Mouse (Mus musculus) neural tube, embryonic 12.5 days (tissue): ENCODE results near the gene Mical2. TPM values are rescaled to one million over a fixed set of nuclear protein-coding genes. Genes with fewer than 3 reads are reported as not detected.

Source experiments
- ATAC-seq: fragments of 200-750 bp; cut with Nextera tagmentation; 2 replicates; pipeline ENCODE4 v1.8.0; 2017; ENCODE audit warnings: low read depth, mild to moderate bottlenecking, moderate TSS enrichment, moderate library complexity; ENCODE audit not compliant: low FRiP score
- H3K27ac ChIP-seq: fragments of 300-500 bp; sonication (generic); 2 replicates; pipeline ENCODE4 v1.5.1; 2016
- H3K27me3 ChIP-seq: fragments of 300-500 bp; sonication (generic); replicated peaks from 2 replicates; pipeline ENCODE4 v1.6.1; 2016; ENCODE audit warnings: mild to moderate bottlenecking
- H3K36me3 ChIP-seq: fragments of 300-500 bp; sonication (generic); 2 replicates; pipeline ENCODE4 v1.6.1; 2016; ENCODE audit warnings: mild to moderate bottlenecking
- H3K4me1 ChIP-seq: fragments of 300-500 bp; sonication (generic); 2 replicates; pipeline ENCODE4 v1.6.1; 2016
- H3K4me2 ChIP-seq: fragments of 300-500 bp; sonication (generic); replicated peaks from 2 replicates; pipeline ENCODE4 v1.6.1; 2016; ENCODE audit warnings: mild to moderate bottlenecking
- H3K4me3 ChIP-seq: fragments of 300-500 bp; sonication (generic); 2 replicates; pipeline ENCODE4 v1.5.1; 2016
- H3K9ac ChIP-seq: fragments of 300-500 bp; sonication (generic); 2 replicates; pipeline ENCODE4 v1.6.1; 2016; ENCODE audit warnings: mild to moderate bottlenecking
- H3K9me3 ChIP-seq: fragments of 300-500 bp; sonication (generic); 2 replicates; pipeline ENCODE4 v1.6.1; 2016; ENCODE audit warnings: mild to moderate bottlenecking
- WGBS: fragments of 180-500 bp; shearing (Covaris S2); methylation state at CpG from one replicate; pipeline ENCODE4 v1.1.7; 2016; 5-methylcytosine and 5-hydroxymethylcytosine counted together
- polyA plus RNA-seq: library from polyadenylated mRNA; unstranded; fragments of >200 nt; fragmentation: Nextera tagmentation; extraction: Ambion mirVana; gene quantifications from 2 replicates; pipeline ENCODE4 v1.2.1, GENCODE M21; 2016

The Mical2 gene
- polyA plus RNA-seq, 1 experiment from 2014 or later: 2.0 TPM

DNA sequence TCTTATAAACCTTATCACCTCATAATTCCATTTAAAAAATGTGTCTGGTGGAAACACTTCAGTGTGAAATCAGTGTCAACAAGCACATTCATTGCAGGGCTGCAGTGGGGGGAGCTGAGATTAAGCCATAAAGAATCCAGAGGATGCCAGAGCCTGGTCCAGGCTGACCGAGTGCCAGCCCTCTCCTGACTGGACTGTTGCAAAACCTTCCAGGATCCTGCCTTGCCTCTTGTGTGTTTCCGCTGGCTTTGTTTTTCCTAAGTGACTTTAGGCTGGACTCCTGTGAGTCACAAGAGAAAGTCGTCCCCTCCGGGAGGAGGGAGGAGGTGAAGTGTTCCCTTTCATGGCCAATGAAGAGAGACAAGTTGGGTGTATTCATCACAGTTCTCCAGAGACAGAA is 64.3 kb downstream of the Mical2 start:
- Histone ChIP-seq H3K4me1 (peaks cover 3% of the 10 kb centered on the region; the same call in 1 of the 2 replicates), H3K4me2 (no peak overlapping the region), H3K27me3 (no peaks in the 10 kb centered on the region; the same call in 1 of the 2 replicates), H3K9ac (no peak overlapping the region), H3K9me3 (no peaks in the 10 kb centered on the region), H3K4me3 (no peak overlapping the region), H3K36me3 (no peaks in the 10 kb centered on the region), H3K27ac (no peak overlapping the region)
- 60% methylated on average over 4 of the region's 4 CpGs for WGBS
- no peak for ATAC-seq

DNA sequence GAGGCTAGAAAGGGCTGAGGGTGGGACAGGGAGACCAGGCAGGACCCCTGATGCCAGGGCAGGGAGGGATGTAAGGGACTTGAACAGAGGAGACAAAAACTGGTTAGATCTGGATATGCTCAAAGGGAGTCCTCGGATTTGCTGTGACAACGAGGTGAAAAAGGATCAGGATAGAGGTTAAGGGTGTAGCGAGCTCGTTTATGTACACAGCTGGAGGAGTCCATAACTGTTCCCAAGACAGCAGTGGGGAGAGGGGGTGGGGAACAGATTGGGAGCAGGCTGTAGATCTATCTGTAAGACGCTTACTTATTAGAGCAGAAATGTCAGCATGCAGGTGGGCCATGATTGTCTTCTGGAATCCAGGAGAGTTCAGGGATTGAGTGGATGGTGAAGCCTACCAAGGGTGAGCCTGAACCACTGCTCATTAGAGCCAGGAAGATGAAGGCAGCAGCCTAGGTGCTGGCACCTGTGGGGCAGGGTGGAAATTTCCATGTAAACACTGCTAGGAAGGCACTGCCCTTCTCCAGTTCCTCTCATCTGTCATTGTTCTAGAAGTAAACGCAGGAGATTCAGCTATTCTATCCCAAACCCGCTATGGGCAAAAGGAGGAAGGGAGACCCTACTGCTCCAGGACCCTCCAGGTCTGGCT is 67.9 kb downstream of the Mical2 start:
- H3K9me3 ChIP-seq: no peaks in the 10 kb centered on the region
- no peak overlapping the region for H3K27ac ChIP-seq
- no peak for ATAC-seq
- no peak overlapping the region for H3K9ac ChIP-seq
- H3K27me3 ChIP-seq: no peaks in the 10 kb centered on the region; the same call in 1 of the 2 replicates
- no peak overlapping the region for H3K4me3 ChIP-seq
- WGBS: 72% methylated on average over 7 of the region's 7 CpGs
- H3K4me1 ChIP-seq: peaks cover 1% of the 10 kb centered on the region; the same call in 1 of the 2 replicates
- no peaks in the 10 kb centered on the region for H3K36me3 ChIP-seq
- H3K4me2 ChIP-seq: no peak overlapping the region

DNA sequence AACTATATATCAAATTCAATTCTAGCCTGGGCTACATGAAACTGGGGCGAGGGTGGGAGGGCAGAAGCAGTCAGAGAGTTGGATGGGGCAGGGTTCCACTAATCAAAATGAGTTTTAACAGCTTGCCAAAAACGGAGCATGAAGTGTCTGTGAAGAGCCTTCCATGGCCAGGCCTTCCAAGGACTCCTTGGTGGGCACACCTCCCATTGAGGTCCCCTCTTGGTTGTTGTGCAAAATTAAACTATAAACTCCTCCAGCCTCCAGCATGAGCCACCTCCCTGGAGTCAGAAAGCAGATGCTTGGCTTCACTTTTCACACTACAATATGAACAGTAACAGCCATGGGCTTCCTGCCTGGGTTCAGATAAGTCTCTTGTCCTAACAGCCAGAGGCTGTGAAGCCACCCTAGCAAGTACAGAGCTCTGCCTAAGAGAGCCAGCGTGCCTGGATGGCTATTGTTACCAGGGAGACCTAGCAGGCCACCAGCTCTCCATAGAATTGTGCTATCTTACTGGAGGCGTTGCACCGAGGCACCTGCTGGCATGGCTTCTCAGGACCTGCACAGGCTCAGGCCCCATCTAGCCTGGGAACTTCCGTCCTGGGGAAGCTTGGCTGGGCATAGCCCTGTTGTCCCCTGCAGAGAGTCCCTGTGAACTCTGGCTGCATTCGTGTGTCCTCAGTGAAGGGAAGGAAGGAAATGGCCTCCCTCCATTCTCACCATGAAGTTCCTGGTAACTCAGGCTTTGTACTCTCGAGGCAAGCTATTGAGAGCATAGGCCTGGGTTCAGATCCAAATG is 70.0 kb downstream of the Mical2 start:
- no peaks in the 10 kb centered on the region; the same call in 1 of the 2 replicates for H3K4me1 ChIP-seq
- no peak overlapping the region for H3K4me3 ChIP-seq
- no peak for ATAC-seq
- H3K27ac ChIP-seq: no peak overlapping the region
- 64% methylated on average over 8 of the region's 8 CpGs for WGBS
- no peak overlapping the region for H3K4me2 ChIP-seq
- no peaks in the 10 kb centered on the region for H3K9me3 ChIP-seq
- no peaks in the 10 kb centered on the region for H3K36me3 ChIP-seq
- H3K27me3 ChIP-seq: no peaks in the 10 kb centered on the region; the same call in 1 of the 2 replicates
- H3K9ac ChIP-seq: no peak overlapping the region

DNA sequence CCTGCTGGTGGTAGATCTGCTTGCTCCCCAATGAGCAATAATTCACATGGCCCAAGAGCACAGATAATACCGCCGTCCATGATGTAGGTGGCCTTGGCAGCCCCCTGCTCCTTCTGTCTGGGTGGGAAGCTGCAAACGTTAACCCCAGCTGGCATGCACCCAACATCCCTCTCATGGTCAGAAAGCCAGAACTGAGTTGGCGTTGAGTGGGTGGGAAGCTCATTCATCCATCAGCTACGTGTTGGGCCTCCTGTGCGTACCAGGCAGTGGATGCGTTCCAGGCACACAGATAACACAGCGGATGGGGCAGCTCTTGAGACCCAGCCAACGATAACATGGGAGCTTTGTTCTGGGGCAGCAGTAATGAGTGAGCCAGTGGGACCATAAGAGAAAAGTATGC is 72.4 kb downstream of the Mical2 start:
- no peak overlapping the region for H3K9ac ChIP-seq
- ATAC-seq: no peak
- WGBS: 79% methylated on average over 9 of the region's 9 CpGs

DNA sequence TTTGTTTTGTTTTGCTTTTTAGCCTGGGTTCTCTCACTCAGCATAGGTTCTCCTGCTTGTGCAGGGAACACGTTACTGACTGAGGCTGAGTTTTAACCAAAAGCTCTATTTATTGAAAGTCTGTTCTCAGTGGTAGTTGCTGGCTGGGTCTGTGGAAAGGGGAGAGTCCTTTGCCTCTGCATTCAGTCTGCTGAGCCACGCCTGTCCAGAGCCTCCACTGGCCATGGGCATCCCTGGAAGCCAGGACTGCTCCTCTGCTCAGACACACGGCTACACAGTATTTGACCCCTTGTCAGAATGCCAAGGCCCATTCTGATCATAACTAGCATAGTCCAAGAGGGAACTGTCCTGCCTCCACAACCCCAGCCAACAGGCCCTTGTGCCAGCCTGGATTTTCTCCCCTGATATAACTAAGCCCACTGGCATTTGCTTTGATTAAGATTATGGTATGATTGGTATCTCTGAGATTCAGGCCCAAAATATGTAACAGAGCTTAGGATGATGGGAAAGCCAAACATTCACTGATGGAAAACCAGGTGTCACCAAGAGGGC is 73.3 kb downstream of the Mical2 start:
- H3K27ac ChIP-seq: no peak overlapping the region
- H3K4me2 ChIP-seq: no peak overlapping the region
- no peak overlapping the region for H3K4me3 ChIP-seq
- no peaks in the 10 kb centered on the region; the same call in 1 of the 2 replicates for H3K27me3 ChIP-seq
- H3K4me1 ChIP-seq: no peaks in the 10 kb centered on the region
- WGBS: 83% methylated on average over 3 of the region's 3 CpGs
- no peak overlapping the region for H3K9ac ChIP-seq
- no peaks in the 10 kb centered on the region for H3K36me3 ChIP-seq
- ATAC-seq: no peak
- no peaks in the 10 kb centered on the region for H3K9me3 ChIP-seq

More for the DNA sequence above, 72.4 kb downstream of the Mical2 start:
- Histone ChIP-seq H3K4me3 (no peak overlapping the region), H3K9me3 (no peaks in the 10 kb centered on the region), H3K4me1 (no peaks in the 10 kb centered on the region; the same call in 1 of the 2 replicates), H3K36me3 (no peaks in the 10 kb centered on the region), H3K27ac (no peak overlapping the region), H3K4me2 (no peak overlapping the region), H3K27me3 (no peaks in the 10 kb centered on the region; the same call in 1 of the 2 replicates)

DNA sequence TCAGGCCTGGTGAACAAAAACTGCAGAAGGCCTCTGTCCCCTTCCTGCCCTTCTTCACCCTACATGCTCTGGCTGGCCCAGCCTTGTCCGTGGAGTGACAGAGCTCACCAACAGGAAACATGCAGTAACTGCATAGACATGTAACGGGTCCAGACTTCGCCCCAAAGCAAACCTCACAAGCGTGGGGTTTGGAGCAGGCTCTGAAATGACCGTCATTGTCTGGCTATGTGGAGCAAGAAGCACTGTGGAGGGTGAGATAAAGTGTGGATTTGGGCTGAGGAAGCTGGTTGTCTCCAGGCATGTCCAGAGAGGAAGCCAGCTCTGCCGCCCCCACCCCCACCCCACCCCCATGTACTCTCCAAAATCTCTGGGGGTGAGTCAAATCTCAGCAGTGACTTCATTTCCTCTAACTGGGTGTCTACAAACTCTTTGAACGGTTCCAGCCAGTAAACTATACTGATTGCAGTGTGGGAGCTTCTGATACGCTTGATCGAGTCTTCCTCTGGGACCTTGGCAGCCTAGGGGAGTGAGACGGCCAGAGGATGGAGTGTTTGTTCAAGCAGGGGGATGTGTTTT is 74.0 kb downstream of the Mical2 start:
- Histone ChIP-seq H3K4me1 (no peaks in the 10 kb centered on the region), H3K9me3 (no peaks in the 10 kb centered on the region), H3K27me3 (no peaks in the 10 kb centered on the region), H3K36me3 (no peaks in the 10 kb centered on the region), H3K27ac (no peak overlapping the region), H3K4me2 (no peak overlapping the region), H3K9ac (no peak overlapping the region), H3K4me3 (no peak overlapping the region)
- 71% methylated on average over 10 of the region's 10 CpGs for WGBS
- no peak for ATAC-seq

DNA sequence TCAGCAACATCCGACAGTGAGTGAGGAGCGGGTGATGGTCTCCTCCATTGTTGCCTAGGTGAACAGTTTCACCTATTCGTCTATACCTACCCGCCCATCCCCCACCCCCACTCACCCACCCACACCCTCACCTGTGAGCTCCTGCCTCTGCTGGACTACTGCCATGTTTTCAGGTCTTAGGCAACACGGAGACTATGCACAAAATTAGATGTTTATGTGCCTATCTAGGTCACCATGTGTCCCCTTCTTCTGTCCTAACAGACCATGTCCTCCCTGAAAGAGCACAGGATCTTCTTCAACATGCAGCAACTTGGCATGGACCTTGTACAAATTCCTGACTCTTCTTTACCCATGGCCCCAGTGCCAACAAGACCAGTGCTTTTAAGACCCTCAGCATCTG is 74.5 kb downstream of the Mical2 start:
- H3K27me3 ChIP-seq: no peaks in the 10 kb centered on the region
- ATAC-seq: no peak
- no peaks in the 10 kb centered on the region for H3K4me1 ChIP-seq
- H3K4me2 ChIP-seq: no peak overlapping the region
- H3K9me3 ChIP-seq: no peaks in the 10 kb centered on the region
- H3K27ac ChIP-seq: no peak overlapping the region
- H3K36me3 ChIP-seq: no peaks in the 10 kb centered on the region
- 86% methylated on average over 5 of the region's 5 CpGs for WGBS
- H3K9ac ChIP-seq: no peak overlapping the region
- no peak overlapping the region for H3K4me3 ChIP-seq

DNA sequence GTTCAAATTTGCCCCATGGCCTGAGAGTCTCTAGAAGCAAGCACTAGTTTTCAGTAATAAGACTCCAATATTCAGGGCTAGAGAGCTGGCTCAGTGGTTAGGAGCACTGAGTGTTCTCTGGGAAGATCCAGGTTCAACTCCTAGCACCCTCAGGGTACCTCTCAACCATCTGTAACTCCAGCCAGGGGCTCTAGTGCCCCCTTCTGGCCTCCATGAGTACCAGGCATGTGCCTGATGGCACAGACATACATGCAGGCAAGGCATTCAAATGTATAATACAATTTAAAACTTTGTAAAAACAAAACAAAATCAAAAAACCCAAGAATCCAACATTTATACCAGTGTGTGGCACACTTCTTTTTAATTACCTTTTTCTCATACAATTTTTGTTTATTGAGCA is 75.4 kb downstream of the Mical2 start:
- no peak overlapping the region for H3K4me3 ChIP-seq
- no peaks in the 10 kb centered on the region for H3K9me3 ChIP-seq
- no peak for ATAC-seq
- no peaks in the 10 kb centered on the region for H3K27me3 ChIP-seq
- no peak overlapping the region for H3K9ac ChIP-seq
- no peak overlapping the region for H3K27ac ChIP-seq
- no peak overlapping the region for H3K4me2 ChIP-seq
- no peaks in the 10 kb centered on the region for H3K4me1 ChIP-seq
- H3K36me3 ChIP-seq: no peaks in the 10 kb centered on the region

GRCm38 (mm10) chr7:112304382-112304781 is 78.7 kb downstream of the Mical2 start:
- H3K9ac ChIP-seq: no peak overlapping the region
- no peak overlapping the region for H3K4me2 ChIP-seq
- no peaks in the 10 kb centered on the region for H3K36me3 ChIP-seq
- H3K4me1 ChIP-seq: no peaks in the 10 kb centered on the region
- H3K27ac ChIP-seq: no peak overlapping the region
- ATAC-seq: no peak
- H3K27me3 ChIP-seq: no peaks in the 10 kb centered on the region
- H3K9me3 ChIP-seq: no peaks in the 10 kb centered on the region
- WGBS: 78% methylated on average over 8 of the region's 8 CpGs
- no peak overlapping the region for H3K4me3 ChIP-seq

- 88% methylated on average over 11 of the region's 11 CpGs for WGBS
- ATAC-seq: no peak
Observed at GRCm38 (mm10) chr7:112309289-112310016, 83.8 kb downstream of the Mical2 start.

GRCm38 (mm10) chr7:112310017-112310360 is 84.3 kb downstream of the Mical2 start:
- no peaks in the 10 kb centered on the region for H3K36me3 ChIP-seq
- no peak overlapping the region for H3K4me3 ChIP-seq
- H3K4me2 ChIP-seq: no peak overlapping the region
- no peak overlapping the region for H3K9ac ChIP-seq
- H3K4me1 ChIP-seq: peaks cover 8% of the 10 kb centered on the region
- no peaks in the 10 kb centered on the region for H3K9me3 ChIP-seq
- ATAC-seq: no peak
- no peak overlapping the region for H3K27ac ChIP-seq
- H3K27me3 ChIP-seq: no peaks in the 10 kb centered on the region
- WGBS: 92% methylated on average over 4 of the region's 4 CpGs

More at GRCm38 (mm10) chr7:112309289-112310016, 83.8 kb downstream of the Mical2 start:
- Histone ChIP-seq H3K27me3 (no peaks in the 10 kb centered on the region), H3K27ac (no peak overlapping the region), H3K9ac (no peak overlapping the region), H3K9me3 (no peaks in the 10 kb centered on the region), H3K4me3 (no peak overlapping the region), H3K4me2 (no peak overlapping the region), H3K36me3 (no peaks in the 10 kb centered on the region), H3K4me1 (peaks cover 8% of the 10 kb centered on the region)

DNA sequence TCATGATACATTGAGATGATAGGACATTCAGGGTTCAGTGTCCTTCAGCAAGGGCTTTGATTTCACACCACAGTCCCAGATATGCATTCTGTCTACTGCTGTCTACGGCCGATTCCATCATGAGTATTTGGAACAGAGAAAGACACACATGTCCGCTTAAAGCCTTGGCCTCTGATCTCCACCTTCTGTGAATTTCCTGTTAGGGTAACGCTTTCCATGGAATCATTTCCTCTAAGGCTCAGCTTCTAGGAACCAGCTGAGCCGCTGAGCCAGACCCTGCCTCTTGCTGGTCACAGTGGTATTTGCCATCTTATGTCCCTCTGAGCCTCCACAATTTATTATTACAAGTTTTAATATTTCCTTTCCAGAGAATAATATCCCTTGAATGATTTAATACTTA is 87.6 kb downstream of the Mical2 start:
- H3K36me3 ChIP-seq: no peaks in the 10 kb centered on the region
- H3K4me2 ChIP-seq: no peak overlapping the region
- no peaks in the 10 kb centered on the region; the same call in 1 of the 2 replicates for H3K27me3 ChIP-seq
- 75% methylated on average over 5 of the region's 5 CpGs for WGBS
- H3K27ac ChIP-seq: no peak overlapping the region
- no peak overlapping the region for H3K4me3 ChIP-seq
- H3K4me1 ChIP-seq: peaks cover 8% of the 10 kb centered on the region
- no peak overlapping the region for H3K9ac ChIP-seq
- H3K9me3 ChIP-seq: no peaks in the 10 kb centered on the region
- ATAC-seq: no peak
